Mouse (Mus musculus) left cerebral cortex, postnatal 14 days (tissue): ENCODE results near the gene Manbal. TPM values are rescaled to one million over a fixed set of nuclear protein-coding genes. Genes with fewer than 3 reads are reported as not detected.
A peak's percentile ranks its signal among the peaks of the same experiment; 100 is the strongest.

Experiments
- DNase-seq, 2 experiments: peaks; one replicate each; pipeline ENCODE4 v3.0.0; 2021 to 2022; ENCODE audit warnings: low spot score in 2 of 2, mixed read lengths in 1 of 2
- intact Hi-C: fragments of 180-260 bp; cut with DNase I; formaldehyde crosslinking; loops from one replicate; pipeline ENCODE4 v1.15.1; 2025
- long read RNA-seq, 2 experiments: library from polyadenylated mRNA; stranded (forward); transcript quantifications; one replicate each; pipeline ENCODE4 v2.0.0; 2021
- total RNA-seq, 2 experiments: library from RNA; stranded (reverse); gene quantifications; 2 replicates each; pipeline ENCODE4 v1.2.3; 2021

Manbal gene
- 10 to 100 TPM; 74.4 to 80.6 TPM for total RNA-seq
- long read RNA-seq, experiment 1, transcript Manbal-201 (3 exons, 1,107 nt): major isoform, 111 of 151 reads
- long read RNA-seq, experiment 1, partial matches to known transcripts: 32 of 151 reads
- long read RNA-seq, experiment 1, other reads (novel, unspliced or antisense): 8 of 151 reads
- long read RNA-seq, experiment 2, transcript Manbal-201 (3 exons, 1,107 nt): major isoform, 85 of 132 reads
- long read RNA-seq, experiment 2, partial matches to known transcripts: 40 of 132 reads
- long read RNA-seq, experiment 2, other reads (novel, unspliced or antisense): 7 of 132 reads

GRCm38 (mm10) chr2:157367184-157367893 lies at the start of gene Manbal:
TSS of gene Manbal (plus strand) at chr2:157367594.
- intact Hi-C loops: no loop called here

GRCm38 (mm10) chr2:157320135-157320534 lies 47.3 kb upstream of the Manbal start:
- intact Hi-C loops: no loop called here
- DNase-seq: no peak

More at GRCm38 (mm10) chr2:157367184-157367893, at the start of gene Manbal:
- DNase-seq: peak; percentile 92 to 96

- DNase-seq: no peak
- intact Hi-C loops: no loop called here
Observed at GRCm38 (mm10) chr2:157320886-157321285, 46.5 kb upstream of the Manbal start.

GRCm38 (mm10) chr2:157322029-157322766 lies 45.2 kb upstream of the Manbal start:
- intact Hi-C loops: no loop called here
- no peak for DNase-seq

DNA sequence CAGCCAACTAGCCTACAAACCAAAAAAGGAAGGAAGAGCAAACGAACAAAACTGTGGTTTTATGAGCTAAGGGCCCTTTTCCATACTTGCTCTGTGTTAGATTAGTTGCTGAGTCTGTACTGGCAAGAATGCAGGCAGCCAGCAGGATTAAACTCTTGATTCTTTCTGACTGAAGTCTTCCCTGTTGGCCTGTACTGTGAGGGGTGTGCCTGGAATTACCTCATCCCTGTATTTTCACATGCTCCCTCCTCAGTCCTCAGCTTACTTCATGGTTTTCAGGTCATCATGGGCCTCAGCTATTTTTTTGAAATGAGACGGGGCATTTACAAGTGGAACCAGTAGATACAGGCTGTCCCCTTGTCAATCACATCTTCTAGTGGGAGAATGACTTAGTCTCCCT lies 42.2 kb upstream of the Manbal start:
- intact Hi-C loops: no loop called here
- no peak for DNase-seq

DNA sequence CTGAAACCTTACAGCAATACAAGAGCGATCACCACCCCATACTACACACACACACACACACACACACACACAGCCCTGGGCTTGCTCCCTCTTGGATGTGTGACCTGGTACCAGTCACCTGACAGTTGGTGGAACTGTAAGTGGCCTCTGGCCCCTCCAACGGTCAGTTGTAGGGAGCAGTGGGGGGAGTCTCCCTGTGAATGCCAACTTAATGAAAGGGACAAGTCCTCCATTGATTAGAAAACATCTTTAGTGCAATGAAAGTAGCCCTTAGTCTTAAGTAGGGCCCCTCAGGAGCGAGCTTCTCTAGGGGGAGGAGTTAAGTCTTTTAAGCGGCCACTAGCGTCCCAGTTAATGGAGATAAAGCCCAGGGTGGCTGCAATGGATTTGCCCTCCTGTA lies 39.3 kb upstream of the Manbal start:
- intact Hi-C loops: no loop called here
- no peak for DNase-seq

GRCm38 (mm10) chr2:157328570-157328969 lies 38.8 kb upstream of the Manbal start:
- DNase-seq: no peak
- intact Hi-C loops: no loop called here

DNA sequence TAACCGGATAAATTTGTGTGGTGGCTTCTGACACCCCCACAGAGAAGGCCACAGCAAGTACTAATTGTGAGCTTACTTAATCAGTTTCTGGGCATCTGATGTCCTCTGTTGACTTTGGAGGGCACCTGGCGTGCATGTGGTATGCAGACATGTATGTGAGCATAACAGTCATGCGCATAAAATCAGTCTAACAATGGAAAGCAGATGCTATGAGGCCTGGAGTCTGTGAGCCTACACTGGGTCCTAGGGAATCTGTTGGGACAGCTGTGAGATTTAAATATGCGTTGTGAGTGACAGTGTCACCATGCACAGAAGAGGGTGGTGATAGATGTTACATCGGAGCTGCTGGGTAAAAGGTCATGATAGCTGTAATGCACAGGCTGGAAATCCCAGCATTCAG lies 35.3 kb upstream of the Manbal start:
- no peak for DNase-seq
- intact Hi-C loops: no loop called here

DNA sequence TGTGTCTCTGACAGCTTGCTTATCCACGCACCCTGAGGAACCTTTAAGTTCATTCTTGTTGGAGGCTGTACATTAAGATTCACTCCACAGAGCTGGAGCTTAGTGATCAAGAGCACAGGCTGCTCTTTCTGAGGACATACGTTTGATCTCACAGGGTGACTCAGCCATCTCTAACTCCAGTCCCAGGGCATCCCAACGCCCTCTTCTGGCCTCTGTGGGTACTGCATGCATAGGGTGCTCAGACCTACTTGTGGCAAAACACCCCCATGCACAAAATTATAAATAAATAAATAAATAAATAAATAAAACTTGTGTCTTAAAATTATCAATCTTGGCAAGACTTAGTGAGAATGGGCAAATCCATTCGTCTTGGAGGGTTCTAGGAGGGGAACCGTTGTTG lies 28.7 kb upstream of the Manbal start:
- intact Hi-C loops: loop anchor here (5.0 kb wide), 1 partner anchor 46 kb away; no protein-coding TSS in a partner anchor
- DNase-seq: peak; percentile 67 to 71

DNA sequence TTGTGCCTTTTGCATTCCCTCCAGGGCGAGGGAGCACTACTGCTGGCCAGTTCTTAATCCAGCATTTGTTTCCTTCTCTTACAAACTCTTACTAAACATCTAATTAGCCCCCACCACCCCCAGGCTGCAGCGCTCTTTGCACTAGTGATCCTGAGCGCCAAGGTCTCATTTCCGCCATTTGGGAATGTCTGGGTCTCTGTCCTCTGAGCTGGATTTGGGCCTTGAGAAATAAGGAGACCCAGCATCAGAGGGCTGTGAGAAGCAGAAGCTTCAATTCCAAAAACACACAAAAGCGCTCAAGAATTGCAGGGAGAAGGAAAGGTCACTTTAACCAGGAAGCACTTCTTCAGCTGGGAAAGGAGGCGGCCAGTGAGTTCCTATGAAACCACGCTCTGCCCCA lies 27.9 kb upstream of the Manbal start:
- intact Hi-C loops: loop anchor here (5.0 kb wide), 1 partner anchor 47 kb away; no protein-coding TSS in a partner anchor
- no peak for DNase-seq

DNA sequence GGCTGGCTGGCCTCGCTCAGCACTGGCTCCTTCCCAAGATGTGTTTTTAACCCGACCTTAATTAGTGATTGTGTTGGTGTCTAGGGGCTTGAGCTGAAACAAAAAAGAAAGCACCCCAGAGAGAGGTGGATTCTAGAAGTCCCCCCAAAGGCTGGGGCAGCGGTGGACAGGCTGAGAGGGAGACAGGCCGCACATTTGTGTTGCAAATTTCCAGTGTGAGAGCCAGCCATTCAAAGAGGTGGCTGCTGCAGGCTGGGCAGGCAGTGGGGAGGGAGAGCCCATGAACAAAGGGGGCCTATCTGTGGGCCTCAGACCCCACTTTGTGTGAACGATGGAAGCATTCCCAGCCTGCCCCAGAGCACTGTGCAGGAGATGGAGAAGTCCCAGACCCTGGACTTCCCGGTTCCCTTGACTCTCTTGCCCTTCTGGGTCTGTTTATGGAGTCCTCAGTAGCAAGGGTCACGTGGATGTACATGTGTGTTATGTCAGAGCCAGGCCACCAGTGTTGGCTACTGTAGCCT lies 27.1 kb upstream of the Manbal start:
- intact Hi-C loops: loop anchor here (2.0 kb wide), 1 partner anchor 231 kb away; the partner anchor contains the start of gene Blcap
- peak; percentile 54 to 70 for DNase-seq

- peak; percentile 84 to 86 for DNase-seq
- intact Hi-C loops: loop anchor here (1.0 to 2.0 kb wide), 2 partner anchors 116 to 229 kb away; partner anchors contain the start of gene Blcap
Observed at GRCm38 (mm10) chr2:157341554-157342270, 25.7 kb upstream of the Manbal start.

GRCm38 (mm10) chr2:157342328-157342926 lies 25.0 kb upstream of the Manbal start:
- no peak for DNase-seq
- intact Hi-C loops: loop anchor here (1.0 kb wide), 1 partner anchor 115 kb away; no protein-coding TSS in a partner anchor

DNA sequence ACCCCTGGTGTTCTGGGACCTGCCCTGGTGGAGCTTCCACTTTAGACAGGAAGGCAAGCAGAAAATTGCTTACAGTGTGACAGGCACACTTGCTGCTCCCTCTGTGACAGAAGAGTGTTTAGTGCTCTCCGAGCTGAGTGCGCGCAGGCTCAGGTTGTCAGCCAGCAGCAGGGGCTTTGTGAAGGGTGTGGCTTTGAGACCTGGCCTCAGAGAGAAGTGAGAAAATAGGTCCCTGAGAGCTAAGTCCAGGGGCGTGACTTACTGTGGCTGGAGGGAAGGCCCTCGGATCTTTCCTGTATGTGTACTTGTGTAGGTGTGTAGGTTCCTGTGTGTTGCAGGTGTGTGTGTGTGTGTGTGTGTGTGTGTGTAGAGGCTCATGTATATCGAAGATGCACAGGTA lies 24.1 kb upstream of the Manbal start:
- no peak for DNase-seq
- intact Hi-C loops: no loop called here

GRCm38 (mm10) chr2:157347361-157348159 lies 19.8 kb upstream of the Manbal start, which contains the start of gene Ghrh:
TSS of gene Ghrh (minus strand) at chr2:157347506.
- intact Hi-C loops: no loop called here
- DNase-seq: peak; percentile 45 to 81

- intact Hi-C loops: no loop called here
- DNase-seq: peak in 1 of 2 experiments; percentile 32
Observed at GRCm38 (mm10) chr2:157349121-157349778, 18.1 kb upstream of the Manbal start.

DNA sequence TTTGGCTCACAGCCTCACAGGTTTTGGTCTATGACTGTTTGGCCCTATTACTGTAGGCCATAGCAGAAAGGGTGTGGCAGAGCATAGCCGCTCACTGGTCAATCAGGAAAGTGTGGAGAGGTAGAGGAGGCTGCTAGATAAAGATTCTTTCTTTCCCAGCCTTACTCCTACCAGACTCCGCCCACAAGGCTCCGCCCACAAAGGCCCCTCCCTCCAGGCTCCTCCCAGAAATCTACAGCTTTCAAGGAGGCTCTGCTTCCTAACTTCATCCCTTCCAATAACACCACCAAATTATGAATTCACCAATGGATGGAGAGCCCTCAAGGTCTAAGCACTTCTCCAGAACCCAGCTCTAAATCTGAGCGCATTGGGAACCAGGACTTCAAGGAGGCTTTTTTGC lies 14.2 kb upstream of the Manbal start:
- intact Hi-C loops: no loop called here
- DNase-seq: no peak
